Mouse (Mus musculus): ENCODE data around the gene Spp2.
"Not testable (repeated sequence)": the region's sequence is repeated elsewhere in the genome, so short reads cannot be mapped to it uniquely, and the experiment has no call there.

The Spp2 gene

DNA sequence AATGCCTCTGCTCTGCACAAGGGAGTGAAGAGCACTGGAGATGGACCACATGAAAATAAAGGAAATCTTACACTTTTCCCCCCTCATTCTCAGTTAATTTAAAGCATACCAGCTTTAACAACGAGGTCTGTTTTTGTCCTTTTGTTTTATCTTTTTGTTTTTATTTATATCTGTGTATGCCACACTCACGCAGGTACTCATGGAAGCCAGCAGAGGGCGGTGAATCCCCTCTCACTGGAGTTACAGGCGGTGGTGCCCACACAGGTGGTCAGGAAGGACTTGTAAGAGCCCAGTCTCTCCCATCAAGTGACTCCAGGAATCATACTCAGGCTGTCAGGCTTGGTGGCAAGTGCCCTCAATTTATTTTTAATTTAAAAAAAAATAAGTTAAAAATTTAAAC lies 27.3 kb downstream of the Spp2 start:
- no peak for DNase-seq (ENCODE audit: low spot score)

DNA sequence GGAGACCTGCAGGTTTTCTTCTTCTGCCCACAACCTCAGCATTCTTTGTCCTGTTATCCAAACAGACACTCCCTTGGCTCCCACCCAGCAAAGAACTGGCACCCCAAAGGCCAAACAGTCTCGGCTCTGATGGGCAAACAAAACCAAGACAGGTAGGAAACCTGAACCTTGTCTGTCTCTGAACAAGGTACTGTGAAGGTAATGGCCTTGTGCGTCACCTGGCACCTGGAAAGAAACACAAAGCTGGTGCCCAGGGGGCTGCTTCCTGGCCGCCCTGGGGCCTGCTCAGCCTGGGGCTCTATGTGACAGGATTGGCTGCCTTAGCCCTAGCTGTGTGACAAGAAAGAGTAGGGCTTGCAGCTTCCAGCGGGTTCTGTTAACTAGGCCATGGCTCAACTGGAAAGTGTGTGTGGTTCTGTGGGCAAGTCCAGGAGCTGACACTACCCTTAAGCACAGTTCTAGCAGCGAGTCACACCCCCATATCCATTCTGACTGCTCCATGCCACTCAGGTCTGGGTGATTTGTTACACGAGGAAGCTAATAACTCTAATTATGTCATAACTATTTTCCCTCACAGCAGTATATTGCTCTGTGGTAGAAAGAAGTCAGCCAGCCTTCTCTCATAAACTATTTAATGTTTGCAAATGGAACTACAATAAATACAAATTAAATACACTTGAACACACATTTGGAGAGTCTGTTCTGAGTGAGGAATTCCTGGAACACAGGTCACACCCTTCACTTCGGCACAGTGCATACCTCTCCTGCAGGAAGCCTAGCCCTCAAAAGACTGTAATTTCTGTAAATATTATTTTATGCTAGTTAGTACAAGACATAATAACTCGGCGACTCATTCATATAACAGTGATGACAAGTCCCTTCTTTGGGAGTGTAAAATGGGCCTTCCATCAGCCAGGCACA lies 30.7 kb downstream of the Spp2 start:
- DNase-seq (ENCODE audit: low spot score) = no peak

GRCm38 (mm10) chr1:88443383-88443782 lies 36.6 kb downstream of the Spp2 start:
- DNase-seq (ENCODE audit: low spot score) = no peak

DNA sequence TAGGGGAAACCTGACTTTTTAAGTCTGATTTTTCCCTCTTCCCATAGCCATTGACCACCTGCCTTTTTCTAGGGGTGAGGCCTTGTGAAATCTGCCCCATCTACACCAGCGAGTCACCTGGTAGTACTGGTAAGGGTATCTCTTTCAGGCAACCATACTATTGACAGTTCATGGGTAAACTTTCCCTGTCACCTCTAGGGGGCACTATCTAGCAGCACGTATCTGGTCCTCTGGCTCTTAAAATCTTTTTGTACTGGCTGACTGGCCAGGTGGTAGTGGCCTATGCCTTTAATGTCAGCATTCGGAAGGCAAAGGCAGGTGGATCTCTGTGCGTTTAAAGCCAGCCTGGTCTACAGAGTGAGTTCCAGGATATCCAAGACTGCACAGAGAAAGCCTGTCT lies 38.6 kb downstream of the Spp2 start:
- DNase-seq (ENCODE audit: low spot score) = no peak

- no peak for DNase-seq (ENCODE audit: low spot score)
These were observed 39.7 kb downstream of the Spp2 start for GRCm38 (mm10) chr1:88446270-88447030.

DNA sequence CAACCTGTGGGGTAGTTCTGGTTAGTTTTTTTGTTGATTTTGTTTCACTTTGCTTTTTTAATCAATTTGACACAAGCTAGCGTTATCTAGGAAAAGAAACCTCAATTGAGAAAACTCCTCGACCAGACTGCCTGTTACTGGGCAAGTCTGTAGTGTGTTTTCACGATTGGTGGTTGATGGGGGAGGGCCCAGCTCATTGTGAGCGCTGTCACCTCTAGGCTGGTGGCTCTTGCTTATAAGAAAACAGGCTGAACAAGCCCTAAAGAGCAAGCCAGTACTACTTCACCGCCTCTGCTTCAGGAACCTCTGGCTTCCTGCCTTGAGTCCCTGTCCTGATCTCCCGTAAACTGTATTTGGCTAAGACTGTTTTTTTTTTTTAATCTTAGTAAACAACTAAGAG lies 40.7 kb downstream of the Spp2 start:
- DNase-seq (ENCODE audit: low spot score) = no peak

- DNase-seq (ENCODE audit: low spot score) = not testable (repeated sequence)
These were observed 41.3 kb downstream of the Spp2 start for GRCm38 (mm10) chr1:88448094-88448493.

DNA sequence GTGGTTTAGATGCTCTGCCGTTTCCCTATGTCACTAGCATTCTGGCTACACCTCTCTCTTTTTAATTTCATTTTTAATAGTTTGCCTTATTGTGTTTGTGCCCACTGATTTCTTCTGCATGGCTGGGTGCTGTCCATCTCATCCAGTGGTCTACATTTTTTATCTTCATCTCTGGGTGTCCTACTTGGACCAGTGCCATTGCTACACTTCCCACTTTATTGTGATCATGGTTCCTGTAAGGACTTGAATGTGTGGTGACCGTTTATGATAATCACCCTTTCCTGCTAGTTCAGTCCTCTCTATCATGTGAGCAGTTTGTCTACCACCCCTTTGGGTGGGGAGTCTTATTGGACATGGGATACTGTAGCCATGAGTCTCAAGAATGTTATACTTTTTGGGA lies 43.0 kb downstream of the Spp2 start:
- no peak for DNase-seq (ENCODE audit: low spot score)

DNA sequence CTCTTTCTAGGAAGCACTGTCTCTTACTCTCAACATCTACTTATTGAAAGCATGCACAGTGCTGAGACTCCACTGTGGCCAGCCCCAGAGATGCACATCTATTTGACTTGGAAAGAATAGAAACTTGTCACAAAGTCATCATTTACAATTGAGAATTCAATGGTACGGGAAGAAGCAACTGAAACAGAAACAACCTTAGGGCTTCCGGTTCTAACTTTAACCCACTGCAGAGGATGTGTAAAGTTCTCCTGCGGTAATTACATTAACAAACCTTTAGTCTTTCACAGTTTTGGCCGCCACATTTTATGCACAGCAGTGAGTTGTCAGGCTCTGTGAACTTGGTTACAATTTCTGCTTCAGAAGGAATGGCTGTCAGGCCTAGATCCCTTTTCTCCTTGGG lies 43.9 kb downstream of the Spp2 start:
- no peak for DNase-seq (ENCODE audit: low spot score)

DNA sequence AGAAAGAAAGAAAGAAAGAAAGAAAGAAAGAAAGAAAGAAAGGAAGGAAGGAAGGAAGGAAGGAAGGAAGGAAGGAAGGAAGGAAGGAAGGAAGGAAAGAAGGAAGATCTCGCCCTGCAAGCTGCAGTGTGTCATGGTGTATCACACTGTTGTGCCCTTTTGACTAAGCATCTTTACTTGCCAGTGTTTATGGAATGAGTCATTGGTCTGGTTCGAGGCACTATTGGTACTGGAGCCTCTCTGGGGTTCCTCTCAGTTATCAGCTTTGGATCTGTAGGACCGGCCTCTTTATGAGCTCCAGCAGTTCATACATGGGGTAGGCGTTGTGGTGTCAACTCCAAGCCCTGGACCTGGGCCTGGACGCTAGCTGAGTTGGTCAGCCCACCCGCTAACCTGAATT lies 45.4 kb downstream of the Spp2 start:
- no peak for DNase-seq (ENCODE audit: low spot score)

DNA sequence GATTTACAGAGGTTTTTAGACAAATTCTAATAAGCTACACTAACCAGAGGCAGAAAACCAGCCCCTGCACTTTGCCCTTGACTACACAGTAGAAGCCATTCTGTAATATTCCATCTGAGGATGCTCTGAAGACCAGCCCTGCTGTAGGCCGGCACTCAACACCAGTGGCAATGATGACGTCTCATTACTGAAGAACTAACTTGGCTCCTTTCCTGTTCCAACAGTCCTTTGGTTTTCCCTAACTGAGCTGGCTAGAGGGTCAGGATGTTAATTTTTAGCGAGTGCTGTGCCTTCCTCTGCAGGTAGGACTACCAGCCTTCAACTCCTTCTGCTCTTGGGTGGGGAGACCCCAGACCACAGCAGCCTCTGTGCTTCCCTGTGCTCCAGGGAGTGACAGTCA lies 47.9 kb downstream of the Spp2 start:
- DNase-seq (ENCODE audit: low spot score) = no peak

- no peak for DNase-seq (ENCODE audit: low spot score)
These were observed 49.0 kb downstream of the Spp2 start for GRCm38 (mm10) chr1:88455761-88456160.

DNA sequence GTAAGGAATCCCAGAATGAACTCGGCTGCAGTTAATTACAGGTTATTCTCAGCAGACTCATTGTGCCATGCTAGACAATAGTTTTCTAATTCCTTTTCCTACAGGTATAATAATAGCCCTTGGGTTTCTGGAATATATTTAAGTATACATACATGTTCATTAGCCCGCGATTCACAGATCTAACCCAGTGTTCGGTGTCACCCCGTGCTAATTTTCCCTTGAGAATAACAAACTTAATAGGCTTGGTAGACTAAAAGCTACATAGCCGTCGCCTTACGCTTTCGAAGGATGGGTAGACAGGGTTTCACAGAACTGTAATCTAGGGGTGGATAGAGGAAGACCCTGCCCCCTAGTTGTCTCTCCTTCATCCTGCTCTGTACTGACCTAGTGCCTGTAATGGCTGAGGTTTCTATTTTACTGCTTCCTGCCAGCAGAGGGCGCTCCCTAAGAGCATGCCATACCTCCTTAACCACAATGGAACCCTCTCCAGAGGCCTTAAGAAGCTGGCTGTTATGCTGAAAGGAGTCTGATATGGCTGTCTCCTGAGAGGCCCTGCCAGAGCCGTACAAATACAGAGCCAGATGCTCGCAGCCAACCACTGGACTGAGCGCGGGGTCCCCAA lies 49.8 kb downstream of the Spp2 start:
- no peak for DNase-seq (ENCODE audit: low spot score)

DNA sequence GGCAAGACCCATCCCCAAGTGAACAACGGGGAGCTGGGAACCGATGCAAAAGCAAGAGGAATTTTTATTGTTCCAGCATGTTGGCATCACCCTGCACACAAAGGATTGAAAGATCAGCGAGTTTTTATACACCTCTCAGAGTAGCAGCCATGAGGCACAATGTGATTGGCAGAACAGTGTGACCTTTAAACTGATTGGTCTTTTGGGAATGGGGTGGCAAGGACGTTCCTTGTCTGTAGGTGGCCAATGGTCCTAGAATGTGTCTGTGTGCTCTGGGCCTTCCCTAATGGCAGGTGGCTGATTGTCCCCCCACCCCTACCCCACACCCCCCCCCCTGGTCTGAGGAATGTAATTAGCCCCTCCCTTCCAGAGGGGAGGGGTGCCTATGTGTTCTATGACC lies 52.4 kb downstream of the Spp2 start:
- DNase-seq (ENCODE audit: low spot score) = no peak

GRCm38 (mm10) chr1:88459655-88460054 lies 52.9 kb downstream of the Spp2 start:
- no peak for DNase-seq (ENCODE audit: low spot score)

DNA sequence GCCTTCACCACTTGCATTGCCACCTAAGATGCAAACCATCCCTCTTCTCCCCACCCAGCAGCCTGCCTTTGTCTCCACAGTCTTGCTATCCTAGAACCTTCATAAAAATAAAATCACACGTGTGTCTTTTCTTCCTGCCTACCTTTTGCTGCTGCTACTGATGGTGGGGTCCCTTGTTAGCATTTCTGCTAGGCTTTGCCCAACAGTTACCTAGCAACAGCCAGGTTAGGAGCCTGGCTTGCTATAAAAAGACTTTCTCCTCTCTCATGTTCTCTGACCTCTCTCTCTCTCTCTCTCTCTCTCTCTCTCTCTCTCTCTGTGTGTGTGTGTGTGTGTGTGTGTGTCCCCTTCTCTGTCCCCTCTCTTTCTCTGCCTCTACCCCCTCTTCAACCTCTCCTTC lies 54.3 kb downstream of the Spp2 start:
- DNase-seq (ENCODE audit: low spot score) = no peak

DNA sequence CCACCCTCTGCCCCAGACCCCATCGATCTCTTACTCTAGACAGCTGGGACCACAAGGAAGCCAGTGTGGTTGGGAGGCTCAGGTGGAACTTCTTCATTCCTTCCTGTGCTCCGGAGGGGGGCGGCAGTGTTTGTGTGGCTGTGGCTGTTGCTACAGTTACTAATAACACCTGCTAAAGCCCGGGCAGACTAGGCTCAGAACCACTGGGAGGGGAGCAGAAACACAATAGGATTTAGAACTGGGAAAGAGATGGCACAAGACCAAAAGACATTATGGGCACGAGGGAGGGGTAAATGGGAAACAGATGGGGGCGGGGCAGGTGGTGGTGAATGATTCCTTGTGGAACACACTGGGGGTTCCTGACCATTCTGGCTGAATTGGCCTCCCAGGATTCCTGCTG lies 55.7 kb downstream of the Spp2 start:
- no peak for DNase-seq (ENCODE audit: low spot score)

DNA sequence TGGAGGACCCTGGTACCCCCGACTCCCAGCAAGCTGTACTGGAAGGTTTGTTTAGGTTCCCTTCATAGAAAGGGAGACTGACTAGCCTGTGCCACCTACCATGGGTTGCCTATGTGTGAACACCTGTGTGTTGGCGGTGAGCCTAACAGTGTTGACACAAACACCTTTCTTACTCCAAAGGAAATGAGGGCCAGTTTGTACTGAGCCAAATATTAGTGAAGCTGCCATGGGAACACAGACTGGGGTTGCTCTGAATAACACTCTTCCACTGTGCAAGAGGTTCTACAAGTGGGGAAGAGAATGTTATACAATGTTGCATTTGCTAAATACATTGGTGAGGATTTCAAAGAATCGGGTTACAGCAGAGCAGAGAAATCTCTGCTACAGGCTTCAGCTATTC lies 56.5 kb downstream of the Spp2 start:
- no peak for DNase-seq (ENCODE audit: low spot score)

GRCm38 (mm10) chr1:88464109-88464905 lies 57.5 kb downstream of the Spp2 start:
- no peak for DNase-seq (ENCODE audit: low spot score)

DNA sequence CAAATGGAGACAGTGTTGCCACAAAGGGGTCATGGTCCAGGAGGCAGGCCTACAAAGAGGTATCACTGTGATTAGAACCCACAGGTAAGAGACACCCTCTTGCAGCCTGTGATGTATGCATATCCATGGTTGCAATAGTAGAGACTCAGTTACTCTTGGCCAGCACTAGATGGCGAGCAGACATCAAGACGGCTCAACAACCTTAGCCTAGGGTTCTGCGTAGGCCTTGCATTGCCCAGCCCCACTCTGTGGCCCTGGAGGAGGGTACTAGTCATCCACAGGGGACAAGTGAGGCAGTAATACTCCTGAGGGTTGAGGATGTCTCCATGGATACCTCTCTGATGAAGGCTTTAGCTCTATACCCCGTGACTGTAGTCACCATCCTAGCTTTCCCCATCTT lies 59.0 kb downstream of the Spp2 start:
- no peak for DNase-seq (ENCODE audit: low spot score)

GRCm38 (mm10) chr1:88466325-88467064 lies 59.7 kb downstream of the Spp2 start:
- no peak for DNase-seq (ENCODE audit: low spot score)

Data from urinary bladder, postnatal 10 days (tissue).